Mouse (Mus musculus) A20 (cell line): Measurements from ENCODE around the gene Tnfrsf1b.
A peak's percentile ranks its signal among the peaks of the same experiment; 100 is the strongest.

Source experiments
- DNase-seq: peaks from one replicate; pipeline ENCODE4 v3.0.0-alpha.2; 2011; ENCODE audit warnings: low read depth, low spot score

The Tnfrsf1b gene

DNA sequence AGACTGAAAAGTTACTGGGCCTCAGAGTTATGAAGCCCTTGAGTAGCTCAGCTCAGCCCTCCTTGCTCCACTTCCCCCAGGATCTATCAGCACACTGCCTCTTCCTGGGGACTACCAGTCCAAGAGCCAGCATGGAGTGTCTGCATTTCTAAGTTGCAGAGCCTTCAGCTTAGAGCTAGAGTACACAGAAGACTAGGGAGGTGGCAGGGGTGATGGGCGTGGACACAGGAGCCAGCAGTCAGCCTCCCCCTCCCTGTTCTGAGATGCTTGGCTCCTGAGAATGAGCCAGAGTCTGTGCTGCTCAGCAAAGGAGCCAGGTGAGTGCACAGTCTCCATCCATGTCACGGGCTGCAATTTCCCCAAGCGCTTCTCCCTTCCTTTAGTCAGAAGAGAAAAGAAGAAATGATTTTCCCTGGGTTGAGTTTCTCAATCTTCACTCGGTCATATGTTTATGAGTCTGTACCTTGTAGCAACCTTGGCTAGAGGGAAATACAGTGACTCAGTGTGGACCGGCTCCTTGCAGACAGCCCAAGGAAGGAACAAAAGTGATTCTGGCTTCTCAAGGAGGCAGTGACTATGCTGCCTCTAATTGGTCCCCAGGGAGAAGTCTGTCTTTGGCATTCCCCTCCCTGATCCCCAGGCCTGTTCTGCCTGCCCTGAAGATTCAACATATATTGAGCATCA lies 11.2 kb upstream of the Tnfrsf1b start:
- DNase-seq, result no peak

DNA sequence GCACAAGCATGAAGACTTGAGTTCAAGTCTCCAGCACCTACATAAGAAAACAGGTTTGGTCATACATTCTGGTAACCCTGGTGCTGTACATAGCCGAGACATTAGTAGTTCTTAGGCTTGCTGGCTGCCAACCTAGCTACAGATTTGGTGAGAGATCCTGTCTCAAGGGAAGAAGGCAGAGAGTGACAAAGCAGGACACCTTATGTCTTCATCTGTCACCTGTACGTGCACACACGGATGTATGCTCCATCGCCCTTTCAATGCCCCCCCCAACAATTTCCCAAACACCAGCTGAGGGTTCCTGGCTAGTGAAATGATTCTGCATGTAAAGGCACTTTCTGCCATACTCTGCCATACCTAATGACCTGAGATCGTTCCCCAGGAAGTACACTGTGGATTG lies 9.5 kb upstream of the Tnfrsf1b start:
- no peak for DNase-seq

DNA sequence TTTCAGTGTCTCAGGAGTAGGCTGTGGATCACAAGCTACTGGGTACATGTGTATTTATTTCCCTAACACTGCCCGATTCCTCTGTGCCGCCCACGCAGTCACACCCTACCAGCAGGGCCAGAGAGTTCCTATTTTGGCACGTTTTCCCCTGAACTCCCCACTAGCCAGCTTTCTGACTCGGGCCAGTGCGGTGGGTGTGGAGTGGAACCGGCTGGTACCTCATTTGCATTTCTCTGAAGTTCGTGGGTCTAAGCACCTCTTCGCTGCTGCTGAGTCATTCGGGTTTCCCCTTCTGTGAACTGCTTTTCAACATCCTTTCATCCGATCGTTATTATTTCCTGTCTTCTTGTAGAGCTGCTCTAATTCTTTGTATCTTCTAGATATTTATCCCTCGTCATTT lies 7.7 kb upstream of the Tnfrsf1b start:
- DNase-seq, result peak; percentile 85

DNA sequence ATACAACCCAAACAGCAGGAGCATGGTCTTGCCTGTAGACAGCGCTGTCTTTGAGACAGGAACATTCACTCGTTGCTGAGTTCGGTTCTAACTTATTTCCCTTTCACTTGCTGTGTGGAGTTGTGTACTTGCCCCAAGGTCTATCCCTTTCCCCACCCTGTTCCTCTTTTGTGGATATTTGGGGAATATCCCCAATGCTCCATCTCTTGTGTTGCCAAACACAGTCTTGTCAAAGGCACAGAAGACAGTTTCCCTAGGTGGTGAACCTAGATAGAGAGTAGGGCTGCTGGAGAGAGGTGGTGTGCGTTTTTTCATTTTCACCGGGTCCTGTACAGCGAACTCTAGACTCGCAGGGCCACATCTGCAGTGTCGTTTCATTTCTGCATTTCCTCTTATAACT lies 5.9 kb upstream of the Tnfrsf1b start:
- DNase-seq, result peak; percentile 72

DNA sequence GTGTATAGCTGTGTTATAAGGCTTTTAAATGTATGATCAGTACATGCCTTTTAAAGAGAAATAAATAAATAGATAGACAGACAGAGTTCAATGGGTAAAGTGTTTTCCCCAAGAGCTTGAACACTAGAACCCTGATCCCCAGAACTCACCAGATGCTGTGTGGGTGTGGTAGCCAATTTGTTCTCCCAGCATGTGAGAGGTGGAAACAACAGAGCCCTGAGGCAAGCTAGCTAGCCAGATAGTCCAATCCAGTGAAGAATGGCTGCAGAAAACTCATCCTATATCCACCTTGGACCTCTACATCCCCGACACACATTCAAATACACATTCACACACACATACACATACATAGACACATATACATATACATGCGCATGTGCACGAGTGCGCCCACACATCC lies 4.9 kb upstream of the Tnfrsf1b start:
- no peak for DNase-seq

DNA sequence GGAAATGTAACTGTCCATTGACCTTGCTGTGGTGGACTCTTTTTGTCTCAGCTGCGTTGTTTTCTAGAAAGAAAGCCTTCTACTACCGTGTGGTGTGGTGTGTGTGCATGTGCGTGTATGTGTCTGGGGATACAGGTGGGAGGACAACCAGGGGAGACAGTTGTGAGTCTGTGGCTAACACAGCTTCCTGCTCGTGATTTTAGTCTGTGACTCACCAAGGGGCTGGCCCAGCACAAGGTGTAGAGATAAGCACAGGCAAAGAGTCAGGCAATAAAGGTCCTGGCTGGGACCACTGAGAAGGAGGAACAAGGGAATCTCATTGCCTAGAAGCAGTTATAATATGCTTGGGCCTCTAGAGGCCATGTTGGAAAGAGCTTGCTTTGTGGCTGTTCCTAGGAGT lies 3.3 kb upstream of the Tnfrsf1b start:
- DNase-seq, result no peak

DNA sequence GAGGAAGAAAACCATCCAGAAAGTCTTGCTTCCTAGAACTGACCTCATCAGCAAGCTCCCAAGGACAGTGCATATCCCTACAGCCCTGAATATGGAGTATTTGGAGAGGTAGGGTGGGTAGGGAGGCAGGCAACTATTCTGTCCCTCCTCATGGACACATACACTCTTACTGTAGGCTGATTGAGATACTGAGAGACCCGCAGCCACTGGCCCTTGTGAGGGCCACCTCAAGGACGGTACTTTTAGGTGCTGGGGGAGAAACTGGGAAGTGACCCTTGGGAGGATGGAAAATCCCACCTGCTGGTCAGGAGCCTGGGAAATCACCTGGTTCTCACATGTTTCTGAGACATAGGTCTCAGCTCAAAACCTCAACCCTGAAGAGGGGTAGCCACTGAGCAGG lies 886 bp upstream of the Tnfrsf1b start:
- no peak for DNase-seq

DNA sequence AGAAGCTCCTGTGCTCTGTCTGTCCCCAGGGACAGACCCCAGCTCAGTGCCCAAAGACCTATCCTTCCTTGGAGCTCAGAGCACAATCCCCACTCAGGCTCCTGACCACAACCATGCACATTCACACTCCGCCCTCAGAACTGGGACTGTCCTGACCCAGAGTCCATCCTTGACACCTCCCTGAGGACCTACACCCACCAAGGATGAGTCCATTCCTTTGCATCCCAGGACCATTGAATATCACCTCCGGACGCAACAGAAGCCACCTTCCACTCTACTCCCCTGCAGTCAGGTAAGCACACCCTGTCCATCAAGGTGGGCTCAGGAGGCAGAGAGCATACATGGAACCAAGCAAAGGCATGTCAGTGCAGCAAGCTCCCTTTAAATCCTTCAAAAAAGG lies 1.1 kb downstream of the Tnfrsf1b start:
- DNase-seq, result no peak

DNA sequence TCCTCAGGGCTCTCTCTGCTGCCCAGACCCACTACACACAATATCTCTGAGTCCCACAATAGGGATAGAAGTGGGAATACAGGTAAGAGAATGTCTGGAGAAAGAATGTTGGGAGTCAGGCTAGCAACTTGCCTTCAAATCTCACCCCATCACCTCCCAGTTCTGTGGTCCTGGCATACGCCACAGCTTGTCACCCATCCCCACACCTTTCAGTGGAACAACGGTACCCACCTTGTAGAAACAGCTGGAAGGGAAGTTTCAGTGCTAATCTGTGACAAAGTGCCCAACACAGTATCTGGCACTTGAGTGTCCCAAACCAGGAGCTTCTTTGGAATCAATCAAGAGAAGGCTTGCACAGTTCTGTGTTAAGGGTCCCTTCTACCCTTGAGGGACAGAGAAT lies 2.0 kb downstream of the Tnfrsf1b start:
- no peak for DNase-seq

DNA sequence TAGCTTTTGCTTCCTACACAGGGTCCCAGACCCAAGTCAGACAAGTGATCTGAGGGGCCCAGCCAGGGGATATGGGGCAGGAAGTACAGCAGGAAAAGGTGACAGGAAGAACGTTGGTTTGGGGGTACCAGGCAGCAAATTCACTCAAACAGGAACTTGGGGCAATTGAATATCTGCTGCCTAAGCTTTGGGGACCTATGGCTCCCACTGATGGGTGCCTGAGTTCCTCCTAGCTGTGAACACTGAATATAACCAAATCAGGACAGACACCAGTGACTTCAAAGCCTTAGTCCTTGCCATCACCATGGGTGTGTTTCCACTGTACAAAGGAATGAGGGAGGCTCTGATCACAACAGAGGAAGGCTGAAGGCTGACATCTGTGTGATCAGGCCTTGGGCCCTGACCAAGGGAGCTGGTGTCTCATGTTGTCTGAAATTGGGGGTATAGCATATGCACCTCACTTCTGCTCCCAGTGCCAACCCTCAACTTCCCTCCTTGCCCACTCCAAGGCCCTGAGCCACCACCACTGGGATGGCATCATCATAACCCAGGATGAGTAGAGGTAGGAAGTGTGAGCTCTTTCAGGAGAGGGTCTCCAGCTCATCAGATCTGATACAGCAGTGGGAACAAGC lies 3.8 kb downstream of the Tnfrsf1b start:
- no peak for DNase-seq

DNA sequence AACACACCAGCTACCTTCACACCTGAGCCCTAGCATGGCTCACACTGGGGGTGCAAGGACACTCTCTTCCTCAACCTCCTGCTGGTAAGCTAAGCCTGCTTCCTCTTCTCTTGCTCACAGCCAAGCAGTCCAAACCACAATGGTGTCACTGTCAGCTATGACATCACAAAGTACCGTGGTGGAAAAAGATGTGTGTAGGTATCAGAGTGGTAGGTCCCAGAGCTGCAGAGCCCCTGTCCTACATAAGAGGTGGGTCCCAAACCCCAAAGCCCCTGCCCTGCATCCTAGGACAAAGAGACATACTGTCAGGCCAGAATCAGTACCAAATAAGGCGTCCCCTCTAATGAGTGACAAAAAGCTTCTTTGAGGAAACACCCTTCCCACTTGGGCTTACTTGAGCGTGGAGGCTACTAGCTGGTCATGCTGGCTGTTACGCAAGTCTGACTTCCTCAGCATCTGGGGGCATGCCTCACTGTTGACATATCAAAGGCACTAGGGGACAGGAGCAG lies 5.9 kb downstream of the Tnfrsf1b start:
- peak; percentile 79 for DNase-seq

DNA sequence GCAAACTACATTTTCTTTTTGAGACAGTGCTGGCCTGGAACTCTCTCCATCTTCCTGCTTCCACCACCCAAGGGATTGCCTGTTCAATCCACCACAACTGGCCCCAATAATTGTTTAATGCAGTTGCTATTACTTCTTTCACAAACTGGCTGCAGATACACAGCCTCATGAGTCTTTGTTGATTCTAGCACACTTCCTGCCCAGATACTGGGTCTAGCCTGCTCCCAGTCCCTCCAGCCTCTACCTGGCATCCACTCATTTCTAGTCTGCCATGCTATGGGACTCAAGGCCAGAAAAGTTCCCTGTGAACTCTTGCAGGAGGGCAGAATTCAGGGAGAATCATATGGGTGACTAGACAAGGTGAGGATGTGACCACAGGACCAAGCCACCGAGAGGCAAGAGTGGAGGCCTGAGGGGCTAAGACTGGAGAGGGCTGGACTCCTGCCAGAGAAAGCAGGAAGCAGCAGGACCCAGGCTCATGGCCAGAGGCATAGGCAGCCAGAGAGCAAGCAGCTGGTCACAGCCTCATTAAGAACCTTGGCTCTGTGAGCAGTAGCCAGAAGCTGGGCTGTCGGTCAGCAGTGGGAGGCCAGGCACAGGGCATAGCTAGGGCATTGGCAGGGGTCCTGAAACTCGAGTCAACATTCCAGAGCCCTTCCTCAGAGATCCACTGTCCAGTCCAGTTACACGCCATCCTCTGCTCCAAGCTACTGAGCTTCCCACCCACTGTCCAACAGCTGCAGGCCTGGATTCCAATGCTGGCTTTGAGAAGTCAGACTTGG lies 7.4 kb downstream of the Tnfrsf1b start:
- no peak for DNase-seq

DNA sequence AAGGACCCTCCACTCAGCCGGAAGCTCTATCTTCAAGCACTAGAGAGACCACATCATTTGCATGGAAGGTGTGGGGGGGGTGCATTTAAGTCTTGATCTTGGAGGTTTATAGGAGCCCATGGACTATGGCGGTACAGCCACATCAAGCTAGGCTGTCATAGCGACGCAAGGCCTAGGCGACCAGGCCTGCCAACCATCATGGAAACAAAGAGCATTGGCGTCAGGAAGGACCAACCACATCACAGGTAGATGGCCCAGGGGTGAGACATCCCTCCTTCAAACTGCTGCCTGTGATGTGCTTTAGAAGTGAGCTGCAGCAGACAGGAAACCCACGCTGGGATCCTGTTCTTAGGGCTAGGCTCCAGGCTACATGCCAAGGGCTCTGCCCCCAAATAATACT lies 10.6 kb downstream of the Tnfrsf1b start:
- no peak for DNase-seq

DNA sequence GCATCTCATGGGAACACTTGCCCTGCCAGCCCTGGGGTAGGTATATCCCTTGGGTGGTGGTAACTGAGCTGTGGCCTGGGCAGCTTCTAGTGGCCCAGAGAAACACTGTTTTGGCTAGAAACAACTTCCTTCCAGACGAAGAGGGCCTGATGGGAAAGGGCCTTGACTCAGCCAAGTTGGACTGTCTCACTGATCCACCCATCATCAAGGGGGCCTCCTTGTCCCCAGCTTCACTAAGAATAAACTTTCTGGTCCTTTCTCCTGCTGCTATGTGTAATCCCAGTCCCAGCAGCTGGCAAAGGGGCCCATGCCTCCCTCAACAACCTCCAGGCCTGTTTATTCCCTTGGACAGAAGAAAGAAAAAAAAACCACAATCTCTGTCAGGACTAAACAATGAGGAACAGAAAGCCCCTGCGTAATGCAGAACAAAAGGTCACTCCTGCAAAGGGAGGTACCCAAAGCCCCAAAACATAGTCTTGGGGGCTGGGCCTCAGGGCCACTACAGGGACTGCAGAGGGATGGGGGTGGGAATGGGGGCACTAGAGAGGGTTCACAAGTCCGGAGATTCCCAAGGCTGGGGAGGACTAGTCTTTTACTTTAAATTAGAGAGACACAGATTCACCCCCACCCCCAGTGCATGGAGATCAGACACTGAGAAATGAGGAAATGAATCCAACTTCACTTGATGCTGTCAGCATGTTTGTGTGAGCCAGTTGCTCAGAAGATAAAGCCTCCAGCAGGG lies 13.0 kb downstream of the Tnfrsf1b start:
- peak; percentile 93 for DNase-seq

DNA sequence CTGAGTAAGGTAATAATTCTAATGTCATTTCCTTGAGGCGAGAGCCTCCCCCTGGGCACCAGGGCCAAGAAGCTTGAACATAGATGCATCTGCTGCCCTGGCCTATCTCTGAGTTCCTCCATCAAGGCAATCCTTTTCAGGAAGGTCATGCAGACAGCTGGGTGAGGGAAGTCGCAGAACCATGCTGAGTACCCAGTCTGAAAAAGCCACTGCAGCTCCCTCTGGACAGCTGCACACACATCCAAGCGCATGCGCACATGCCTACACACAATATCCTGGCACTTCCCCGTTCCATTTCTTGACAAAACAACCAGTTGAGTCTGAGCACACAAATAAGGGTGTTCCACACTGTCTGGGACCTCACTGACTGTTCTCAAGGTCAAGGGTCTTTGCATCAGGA lies 14.9 kb downstream of the Tnfrsf1b start:
- DNase-seq, result no peak

DNA sequence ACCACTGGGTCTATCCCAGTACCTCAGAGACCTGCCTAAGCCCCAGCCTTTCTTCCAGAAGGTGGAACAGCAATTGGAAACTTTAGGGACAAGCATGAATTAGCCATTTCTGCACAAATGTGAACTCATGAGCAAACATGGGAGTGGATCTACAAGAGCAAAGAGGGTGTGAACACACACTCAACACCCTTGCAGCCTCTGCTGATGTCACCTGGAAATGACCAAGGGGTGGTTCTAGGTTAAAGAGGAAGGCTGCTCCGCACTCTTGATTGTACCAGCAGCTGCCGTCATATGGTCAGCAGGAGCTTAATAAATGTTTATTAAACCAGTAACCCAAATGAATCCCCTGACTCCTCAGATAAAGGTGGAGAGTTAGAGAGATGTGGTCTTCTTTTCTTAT lies 16.0 kb downstream of the Tnfrsf1b start:
- no peak for DNase-seq

DNA sequence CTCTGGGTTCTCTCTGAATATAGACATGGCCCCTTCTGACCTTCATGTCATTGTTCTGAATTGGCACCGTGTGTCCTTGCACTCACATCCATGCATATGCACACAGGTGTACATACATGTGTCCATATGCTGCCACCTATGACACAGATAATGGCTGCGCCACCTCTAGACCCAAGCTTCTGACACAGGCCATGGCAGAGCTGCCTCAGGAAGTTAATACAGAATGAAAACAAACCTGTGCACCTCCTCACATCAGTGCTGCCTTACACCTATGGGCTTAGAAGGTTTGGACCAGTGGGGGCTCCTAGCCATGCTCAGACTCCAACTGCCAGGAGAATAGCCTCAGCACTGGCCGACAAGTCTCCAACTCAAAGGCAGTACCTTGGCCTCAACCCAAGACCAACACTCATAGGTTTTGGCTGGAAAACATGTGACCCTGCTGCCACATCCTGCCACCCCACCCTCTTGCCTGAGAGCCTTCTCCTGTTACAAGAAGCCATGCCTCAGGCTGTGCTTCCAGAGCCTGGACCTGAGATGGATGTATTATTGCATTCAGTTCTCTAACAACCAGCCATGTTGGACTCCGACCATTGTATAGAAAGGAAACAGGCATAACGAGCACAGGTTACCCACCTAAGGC lies 17.0 kb downstream of the Tnfrsf1b start:
- no peak for DNase-seq

DNA sequence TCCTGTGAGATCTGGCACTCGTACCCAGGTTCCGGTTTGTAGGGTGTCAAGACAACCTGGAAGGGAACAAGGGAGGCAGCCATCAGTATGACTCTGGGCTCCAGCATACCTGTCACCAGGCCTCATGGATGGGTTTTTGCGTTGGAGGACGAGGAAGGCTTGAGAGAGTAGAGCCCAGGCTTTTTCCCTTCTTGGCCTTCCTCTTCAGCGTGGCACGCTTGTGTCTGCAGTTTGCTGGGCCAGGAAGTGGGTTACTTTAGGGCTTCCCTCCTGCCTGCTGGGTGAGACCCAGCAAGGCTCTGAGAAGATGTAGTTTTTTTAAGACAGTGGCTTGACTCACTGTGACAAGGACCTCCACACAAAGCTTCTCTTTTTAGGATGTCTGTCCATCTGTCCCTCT lies 17.6 kb downstream of the Tnfrsf1b start:
- no peak for DNase-seq

DNA sequence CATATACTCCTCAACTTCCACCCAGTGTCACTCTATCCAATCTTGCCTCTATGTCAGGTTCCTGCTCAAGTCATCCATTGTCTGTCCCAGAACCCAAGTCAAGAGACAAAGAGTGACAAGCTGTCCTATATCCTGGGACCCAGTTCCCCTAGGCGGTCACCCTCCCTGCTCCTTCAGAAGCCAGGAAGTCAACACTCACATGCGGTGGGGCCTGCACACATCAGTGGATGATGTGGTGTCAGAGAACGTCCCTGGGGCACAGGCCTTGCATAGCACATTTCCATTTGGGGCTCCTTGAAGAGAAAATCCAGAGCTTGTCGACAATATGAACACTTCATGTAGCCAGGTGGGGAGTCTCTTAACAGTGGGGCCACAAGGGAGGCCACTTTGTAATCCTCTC lies 22.1 kb downstream of the Tnfrsf1b start:
- no peak for DNase-seq

DNA sequence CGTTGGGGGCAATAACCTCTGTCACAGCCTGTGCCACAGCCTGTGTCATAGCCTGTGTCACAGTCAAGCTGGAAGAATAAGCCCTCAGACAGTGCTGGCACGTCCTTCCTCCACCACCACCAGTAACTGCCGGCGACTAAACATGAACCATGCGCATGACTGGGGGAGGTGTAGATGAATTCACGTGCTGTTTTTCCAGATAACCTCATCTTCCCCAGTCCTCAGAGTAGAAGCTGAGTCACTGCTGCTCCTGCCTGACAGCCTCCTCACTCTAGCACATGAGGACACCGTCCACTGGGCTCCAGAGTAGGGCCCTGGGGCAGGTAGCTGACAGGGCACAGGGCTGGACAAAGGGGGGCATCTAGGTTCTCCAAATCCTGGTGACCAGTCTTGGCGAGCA lies 24.6 kb downstream of the Tnfrsf1b start:
- DNase-seq, result no peak

DNA sequence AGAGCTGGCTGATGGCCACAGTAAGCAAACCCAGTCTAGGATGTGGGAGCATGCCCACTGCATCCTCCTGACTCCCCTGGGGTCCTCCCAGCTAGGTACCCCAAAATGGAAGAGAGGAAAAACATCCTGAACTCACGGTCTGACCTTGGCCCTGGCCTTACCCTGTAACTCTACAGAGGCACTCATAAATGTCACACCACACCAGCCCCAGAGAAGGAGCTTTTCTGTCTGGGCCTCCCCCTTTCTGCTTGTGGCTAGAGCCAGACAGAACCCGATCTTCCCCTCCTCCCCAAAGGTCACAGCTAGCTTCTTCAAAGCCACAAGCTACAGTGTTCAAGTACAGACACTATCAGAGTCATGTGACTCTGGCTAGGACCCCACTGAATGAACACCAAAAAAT lies 25.3 kb downstream of the Tnfrsf1b start:
- DNase-seq, result no peak

DNA sequence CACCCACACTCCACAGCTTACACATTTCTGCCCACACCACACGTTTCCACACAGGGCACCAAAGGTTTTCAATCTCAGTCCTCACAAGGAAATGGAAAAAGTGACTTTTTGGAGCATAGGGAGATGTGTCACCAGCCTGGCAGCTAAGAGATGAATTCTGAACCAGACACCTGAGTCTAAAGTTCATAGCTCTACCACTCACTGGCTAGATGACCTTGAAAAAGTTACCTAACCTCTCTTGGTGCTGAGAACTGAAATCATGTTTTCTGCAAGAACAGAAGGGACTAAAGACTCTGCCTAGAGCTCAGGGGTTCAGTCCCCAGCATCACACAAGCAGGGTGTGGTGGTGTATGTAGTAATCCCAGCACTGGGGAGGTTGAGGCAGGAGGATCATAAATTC lies 26.7 kb downstream of the Tnfrsf1b start:
- no peak for DNase-seq
